Mouse (Mus musculus): ENCODE data around the gene Wdr78. TPM values are rescaled to one million over a fixed set of nuclear protein-coding genes. Genes with fewer than 3 reads are reported as not detected.

Gene Wdr78
- polyA plus RNA-seq, 1 experiment, result 1.8 TPM

- no peak for DNase-seq
- no peaks in the 10 kb centered on the region for H3K27me3 ChIP-seq (replicated peaks; ENCODE audit: control insufficient read depth, insufficient read depth, low read length)
- H3K36me3 ChIP-seq (ENCODE audit: control insufficient read depth, insufficient read depth, low read length), result no peaks in the 10 kb centered on the region
- H3K27ac ChIP-seq (ENCODE audit: insufficient read depth, low read depth, low read length), result no peak overlapping the region
- H3K4me3 ChIP-seq (ENCODE audit: insufficient read depth, low read depth, low read length), result no peak overlapping the region
- 72% methylated on average over 15 of the region's 15 CpGs for WGBS
- TF ChIP-seq POLR2A (IDR thresholded peaks at IDR 0.05; ENCODE audit: low read depth, low read length) (no peak), CTCF (conservative IDR thresholded peaks at IDR 0.05; ENCODE audit: insufficient read depth, insufficient read length, low read depth, low read length) (no peak)
- H3K4me1 ChIP-seq (ENCODE audit: control insufficient read depth, insufficient read depth, low read length), result no peaks in the 10 kb centered on the region
Observed at GRCm38 (mm10) chr4:103005190-103005945, 109.0 kb downstream of the Wdr78 start.

GRCm38 (mm10) chr4:103004681-103005080 is 109.7 kb downstream of the Wdr78 start:
- H3K4me3 ChIP-seq (ENCODE audit: insufficient read depth, low read depth, low read length), result no peak overlapping the region
- no peak for DNase-seq
- 88% methylated on average over 4 of the region's 4 CpGs for WGBS

GRCm38 (mm10) chr4:102991685-102992084 is 122.7 kb downstream of the Wdr78 start:
- TF ChIP-seq CTCF (conservative IDR thresholded peaks at IDR 0.05; ENCODE audit: insufficient read depth, insufficient read length, low read depth, low read length), result no peak
- TF ChIP-seq POLR2A (IDR thresholded peaks at IDR 0.05; ENCODE audit: low read depth, low read length), result no peak
- H3K27ac ChIP-seq (ENCODE audit: insufficient read depth, low read depth, low read length), result no peak overlapping the region
- H3K36me3 ChIP-seq (ENCODE audit: control insufficient read depth, insufficient read depth, low read length), result no peaks in the 10 kb centered on the region
- DNase-seq, result no peak
- no peaks in the 10 kb centered on the region for H3K4me1 ChIP-seq (ENCODE audit: control insufficient read depth, insufficient read depth, low read length)
- no peaks in the 10 kb centered on the region for H3K27me3 ChIP-seq (replicated peaks; ENCODE audit: control insufficient read depth, insufficient read depth, low read length)
- H3K4me3 ChIP-seq (ENCODE audit: insufficient read depth, low read depth, low read length), result no peak overlapping the region
- 79% methylated on average over 3 of the region's 3 CpGs for WGBS

More at GRCm38 (mm10) chr4:103004681-103005080, 109.7 kb downstream of the Wdr78 start:
- Histone ChIP-seq H3K27ac (ENCODE audit: insufficient read depth, low read depth, low read length) (no peak overlapping the region), H3K4me1 (ENCODE audit: control insufficient read depth, insufficient read depth, low read length) (no peaks in the 10 kb centered on the region), H3K36me3 (ENCODE audit: control insufficient read depth, insufficient read depth, low read length) (no peaks in the 10 kb centered on the region), H3K27me3 (replicated peaks; ENCODE audit: control insufficient read depth, insufficient read depth, low read length) (no peaks in the 10 kb centered on the region)
- TF ChIP-seq CTCF (conservative IDR thresholded peaks at IDR 0.05; ENCODE audit: insufficient read depth, insufficient read length, low read depth, low read length) (no peak), POLR2A (IDR thresholded peaks at IDR 0.05; ENCODE audit: low read depth, low read length) (no peak)

- Histone ChIP-seq H3K27ac (ENCODE audit: insufficient read depth, low read depth, low read length) (no peak overlapping the region), H3K4me1 (ENCODE audit: control insufficient read depth, insufficient read depth, low read length) (no peaks in the 10 kb centered on the region), H3K4me3 (ENCODE audit: insufficient read depth, low read depth, low read length) (no peak overlapping the region), H3K36me3 (ENCODE audit: control insufficient read depth, insufficient read depth, low read length) (no peaks in the 10 kb centered on the region), H3K27me3 (replicated peaks; ENCODE audit: control insufficient read depth, insufficient read depth, low read length) (no peaks in the 10 kb centered on the region)
- 75% methylated on average over 11 of the region's 11 CpGs for WGBS
- DNase-seq, result no peak
- TF ChIP-seq POLR2A (IDR thresholded peaks at IDR 0.05; ENCODE audit: low read depth, low read length) (no peak), CTCF (conservative IDR thresholded peaks at IDR 0.05; ENCODE audit: insufficient read depth, insufficient read length, low read depth, low read length) (no peak)
Observed at GRCm38 (mm10) chr4:102990595-102991340, 123.6 kb downstream of the Wdr78 start.

- DNase-seq, result no peak
- no peak overlapping the region for H3K27ac ChIP-seq (ENCODE audit: insufficient read depth, low read depth, low read length)
- WGBS, result 80% methylated on average over 4 of the region's 4 CpGs
Observed at GRCm38 (mm10) chr4:102990016-102990415, 124.3 kb downstream of the Wdr78 start.

GRCm38 (mm10) chr4:102989391-102989790 is 125.0 kb downstream of the Wdr78 start:
- no peak for TF ChIP-seq POLR2A (IDR thresholded peaks at IDR 0.05; ENCODE audit: low read depth, low read length)
- no peak for TF ChIP-seq CTCF (conservative IDR thresholded peaks at IDR 0.05; ENCODE audit: insufficient read depth, insufficient read length, low read depth, low read length)
- Histone ChIP-seq H3K4me3 (ENCODE audit: insufficient read depth, low read depth, low read length) (no peak overlapping the region), H3K4me1 (ENCODE audit: control insufficient read depth, insufficient read depth, low read length) (no peaks in the 10 kb centered on the region), H3K27me3 (replicated peaks; ENCODE audit: control insufficient read depth, insufficient read depth, low read length) (no peaks in the 10 kb centered on the region), H3K36me3 (ENCODE audit: control insufficient read depth, insufficient read depth, low read length) (no peaks in the 10 kb centered on the region), H3K27ac (ENCODE audit: insufficient read depth, low read depth, low read length) (no peak overlapping the region)
- WGBS, result 72% methylated on average over 5 of the region's 5 CpGs
- no peak for DNase-seq

More at GRCm38 (mm10) chr4:102990016-102990415, 124.3 kb downstream of the Wdr78 start:
- Histone ChIP-seq H3K27me3 (replicated peaks; ENCODE audit: control insufficient read depth, insufficient read depth, low read length) (no peaks in the 10 kb centered on the region), H3K4me3 (ENCODE audit: insufficient read depth, low read depth, low read length) (no peak overlapping the region), H3K36me3 (ENCODE audit: control insufficient read depth, insufficient read depth, low read length) (no peaks in the 10 kb centered on the region), H3K4me1 (ENCODE audit: control insufficient read depth, insufficient read depth, low read length) (no peaks in the 10 kb centered on the region)
- TF ChIP-seq POLR2A (IDR thresholded peaks at IDR 0.05; ENCODE audit: low read depth, low read length) (no peak), CTCF (conservative IDR thresholded peaks at IDR 0.05; ENCODE audit: insufficient read depth, insufficient read length, low read depth, low read length) (no peak)

GRCm38 (mm10) chr4:102988526-102988925 is 125.8 kb downstream of the Wdr78 start:
- no peak for DNase-seq
- Histone ChIP-seq H3K36me3 (ENCODE audit: control insufficient read depth, insufficient read depth, low read length) (no peaks in the 10 kb centered on the region), H3K4me3 (ENCODE audit: insufficient read depth, low read depth, low read length) (no peak overlapping the region), H3K4me1 (ENCODE audit: control insufficient read depth, insufficient read depth, low read length) (no peaks in the 10 kb centered on the region), H3K27ac (ENCODE audit: insufficient read depth, low read depth, low read length) (no peak overlapping the region), H3K27me3 (replicated peaks; ENCODE audit: control insufficient read depth, insufficient read depth, low read length) (no peaks in the 10 kb centered on the region)
- 81% methylated on average over 6 of the region's 6 CpGs for whole genome bisulfite sequencing
- TF ChIP-seq POLR2A (IDR thresholded peaks at IDR 0.05; ENCODE audit: low read depth, low read length) (no peak), CTCF (conservative IDR thresholded peaks at IDR 0.05; ENCODE audit: insufficient read depth, insufficient read length, low read depth, low read length) (no peak)

Other genes with a start within 250 kb of the Wdr78 start
- gene Tctex1d1, start 135.9 kb downstream of the Wdr78 start, polyA plus RNA-seq (2012; rRNA removed), result 0.23 TPM in 1 of 2 replicates, not detected in the other
- 0.75 TPM in 1 of 2 replicates, not detected in the other for gene Insl5, start 87.7 kb downstream of the Wdr78 start, polyA plus RNA-seq (2012; rRNA removed)
- 8.9 and 10.6 TPM in 2 replicates for gene Mier1, start 165 bp downstream of the Wdr78 start, polyA plus RNA-seq (2012; rRNA removed)
- 13.3 and 15.9 TPM in 2 replicates for gene Slc35d1, start 100.6 kb upstream of the Wdr78 start, polyA plus RNA-seq (2012; rRNA removed)
- gene 4921539E11Rik, start 176.3 kb upstream of the Wdr78 start, polyA plus RNA-seq (2012; rRNA removed), result not detected in 2 replicates
- 17.5 and 19.3 TPM in 2 replicates for gene Oma1, start 199.3 kb upstream of the Wdr78 start, polyA plus RNA-seq (2012; rRNA removed)

Data from kidney, adult 2 months (tissue).